Mouse (Mus musculus) forebrain, embryonic 11.5 days (tissue): ENCODE measurements around the gene Mex3d. TPM values are rescaled to one million over a fixed set of nuclear protein-coding genes. Genes with fewer than 3 reads are reported as not detected.
A peak's percentile ranks its signal among the peaks of the same experiment; 100 is the strongest.

Experiments used
- ATAC-seq: fragments of 200-750 bp; cut with Nextera tagmentation; replicated peaks from 2 replicates; pipeline ENCODE4 v1.8.0; 2017; ENCODE audit warnings: moderate TSS enrichment; ENCODE audit not compliant: low FRiP score
- DNase-seq: peaks from one replicate; pipeline ENCODE4 v3.0.0-alpha.2; 2017; ENCODE audit warnings: low spot score
- H3K27ac ChIP-seq: fragments of 300-500 bp; sonication (generic); 2 replicates; pipeline ENCODE4 v1.5.1; 2014; ENCODE audit warnings: low read depth, low read length
- H3K27me3 ChIP-seq: fragments of 300-500 bp; sonication (generic); 2 replicates; pipeline ENCODE4 v1.6.1; 2014; ENCODE audit warnings: mild to moderate bottlenecking, low read length, mixed read lengths; ENCODE audit not compliant: control insufficient read depth, insufficient read depth
- H3K36me3 ChIP-seq: fragments of 300-500 bp; sonication (generic); 2 replicates; pipeline ENCODE4 v1.6.1; 2014; ENCODE audit warnings: mild to moderate bottlenecking, low read length, moderate library complexity, mixed read lengths; ENCODE audit not compliant: control insufficient read depth, insufficient read depth
- H3K4me1 ChIP-seq: fragments of 300-500 bp; sonication (generic); replicated peaks from 2 replicates; pipeline ENCODE4 v1.6.1; 2014; ENCODE audit warnings: low read length, mixed read lengths; ENCODE audit not compliant: control insufficient read depth, insufficient read depth
- H3K4me2 ChIP-seq: fragments of 300-500 bp; sonication (generic); 2 replicates; pipeline ENCODE4 v1.6.1; 2014; ENCODE audit warnings: low read depth, mild to moderate bottlenecking, low read length, moderate library complexity, mixed read lengths; ENCODE audit not compliant: severe bottlenecking
- H3K4me3 ChIP-seq: fragments of 300-500 bp; sonication (generic); 2 replicates; pipeline ENCODE4 v1.5.1; 2014; ENCODE audit warnings: low read depth, low read length
- H3K9ac ChIP-seq: fragments of 300-500 bp; sonication (generic); 2 replicates; pipeline ENCODE4 v1.6.1; 2014; ENCODE audit warnings: low read length
- H3K9me3 ChIP-seq: fragments of 300-500 bp; sonication (generic); 2 replicates; pipeline ENCODE4 v1.6.1; 2016; ENCODE audit warnings: low read length, mixed read lengths; ENCODE audit not compliant: control insufficient read depth
- WGBS: fragments of 180-500 bp; shearing (Covaris S2); extraction: QIAGEN DNeasy Blood & Tissue Kit; methylation state at CpG from one replicate; pipeline ENCODE4 v1.1.7; 2014; 5-methylcytosine and 5-hydroxymethylcytosine counted together
- polyA plus RNA-seq: library from polyadenylated mRNA; unstranded; fragments of >200 nt; fragmentation: Nextera tagmentation; extraction: Ambion mirVana; gene quantifications from 2 replicates; pipeline ENCODE4 v1.2.1, GENCODE M21; 2014

Mex3d gene
- polyA plus RNA-seq, 1 experiment from 2014 or later = 13.3 TPM

DNA sequence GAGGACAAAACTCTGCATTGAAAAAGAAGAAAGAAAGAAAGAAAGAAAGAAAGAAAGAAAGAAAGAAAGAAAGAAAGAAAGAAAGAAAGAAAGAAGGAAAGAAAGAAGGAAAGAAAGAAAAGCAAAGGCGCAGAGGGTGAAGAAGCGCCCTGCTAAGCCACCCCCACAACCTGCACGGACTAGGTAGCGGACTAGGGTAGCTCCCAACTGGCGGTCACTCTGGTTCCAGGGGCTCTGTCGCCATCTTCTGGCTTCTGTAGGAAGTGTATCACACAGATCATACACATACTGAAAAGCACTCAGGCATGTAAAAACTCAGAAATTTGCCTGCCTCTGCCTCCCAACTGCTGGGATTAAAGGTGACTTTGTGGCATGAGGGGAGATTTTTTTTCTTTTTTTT is 13.4 kb downstream of the Mex3d start:
- Histone ChIP-seq H3K4me2 (no peak overlapping the region), H3K9ac (no peak overlapping the region), H3K4me1 (peaks cover 2% of the 10 kb centered on the region; the same call in 1 of the 2 replicates), H3K4me3 (no peak overlapping the region), H3K36me3 (no peaks in the 10 kb centered on the region), H3K27ac (no peak overlapping the region), H3K27me3 (no peaks in the 10 kb centered on the region), H3K9me3 (no peaks in the 10 kb centered on the region)
- 14% methylated on average over 6 of the region's 6 CpGs for WGBS
- DNase-seq (peak; percentile 79), ATAC-seq (no peak)

DNA sequence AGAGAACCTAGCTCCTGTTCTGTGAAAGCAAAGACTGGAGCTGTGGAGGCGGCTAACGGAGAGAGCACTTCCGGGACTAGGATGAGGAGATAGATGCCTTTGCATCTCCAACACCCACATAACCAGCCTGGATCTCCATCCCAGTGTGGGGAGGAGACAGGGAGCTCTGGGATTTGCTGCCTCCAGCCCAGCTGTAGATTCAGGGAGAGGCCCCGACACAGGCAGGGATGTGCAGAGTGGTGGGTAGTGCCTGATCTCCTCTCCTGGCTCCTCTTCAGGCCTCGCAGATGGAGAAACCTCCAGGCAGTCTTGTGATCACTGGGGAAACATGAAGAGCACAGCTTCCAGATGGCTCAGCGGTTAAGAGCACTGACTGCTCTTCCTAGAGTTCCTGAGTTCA is 14.8 kb downstream of the Mex3d start:
- H3K4me1 ChIP-seq = peaks cover 2% of the 10 kb centered on the region; the same call in 1 of the 2 replicates
- DNase-seq (no peak), ATAC-seq (no peak)
- no peak overlapping the region for H3K9ac ChIP-seq
- H3K9me3 ChIP-seq = no peaks in the 10 kb centered on the region
- H3K4me3 ChIP-seq = no peak overlapping the region
- WGBS = 89% methylated on average over 6 of the region's 6 CpGs
- H3K27me3 ChIP-seq = no peaks in the 10 kb centered on the region
- H3K27ac ChIP-seq = no peak overlapping the region
- no peaks in the 10 kb centered on the region for H3K36me3 ChIP-seq
- no peak overlapping the region for H3K4me2 ChIP-seq

DNA sequence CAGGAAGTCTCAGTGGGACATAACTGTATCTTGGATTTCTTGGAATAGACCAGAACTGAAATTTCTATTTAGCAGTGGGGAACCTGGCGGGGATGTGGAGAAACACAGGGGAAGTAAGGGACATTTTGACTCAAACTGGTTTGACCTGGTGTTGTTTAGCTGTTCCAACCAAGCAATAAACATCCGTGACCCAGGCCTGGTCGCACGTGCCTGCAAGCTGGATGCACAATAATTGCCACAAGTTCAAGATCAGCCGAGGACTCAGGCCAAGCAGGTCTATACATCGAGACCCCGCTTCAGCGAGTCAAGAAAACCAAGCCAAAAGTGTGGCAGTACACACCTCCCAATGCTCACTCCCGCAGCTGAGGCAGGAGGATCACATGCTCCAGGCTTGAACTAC is 15.5 kb downstream of the Mex3d start:
- Histone ChIP-seq H3K27ac (no peak overlapping the region), H3K9me3 (no peaks in the 10 kb centered on the region), H3K27me3 (no peaks in the 10 kb centered on the region), H3K4me3 (no peak overlapping the region), H3K9ac (no peak overlapping the region; the same call in 1 of the 2 replicates), H3K4me1 (peaks cover 2% of the 10 kb centered on the region; the same call in 1 of the 2 replicates), H3K4me2 (peak overlapping the region; percentile 21; the same call in 1 of the 2 replicates), H3K36me3 (no peaks in the 10 kb centered on the region)
- DNase-seq (no peak), ATAC-seq (no peak)
- 59% methylated on average over 9 of the region's 9 CpGs for WGBS

DNA sequence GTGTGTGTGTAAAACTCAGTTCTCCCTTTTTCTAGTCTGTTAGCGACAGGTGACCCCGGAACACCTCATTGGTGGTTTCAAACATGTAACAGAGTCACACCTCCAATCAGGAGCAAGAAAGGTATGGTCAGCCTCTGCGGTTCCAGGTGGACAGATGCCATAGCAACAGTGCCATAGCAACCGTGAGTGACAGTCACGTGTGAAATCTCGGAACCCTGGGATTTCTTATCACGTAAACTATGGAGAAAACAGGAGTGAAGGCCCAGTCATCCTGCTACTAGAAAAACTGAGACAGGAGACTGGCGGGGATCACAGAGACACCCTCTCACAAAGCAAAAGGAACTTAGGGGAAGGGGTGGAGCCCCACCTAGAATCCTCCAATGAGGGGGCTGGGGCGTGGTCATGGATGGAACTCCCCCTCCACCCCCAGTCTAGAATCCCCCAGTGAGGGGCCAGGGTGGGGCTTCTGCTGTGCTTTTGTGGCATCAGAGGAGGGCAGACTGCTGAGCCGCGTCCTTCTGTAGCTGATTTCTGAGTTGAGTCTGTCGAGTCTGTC is 16.0 kb downstream of the Mex3d start:
- WGBS = 3% methylated on average over 12 of the region's 12 CpGs
- Histone ChIP-seq H3K4me2 (peak overlapping the region; percentile 21; the same call in 1 of the 2 replicates), H3K27me3 (no peaks in the 10 kb centered on the region), H3K36me3 (no peaks in the 10 kb centered on the region), H3K4me1 (peaks cover 2% of the 10 kb centered on the region; the same call in 1 of the 2 replicates), H3K9ac (no peak overlapping the region; the same call in 1 of the 2 replicates), H3K27ac (no peak overlapping the region), H3K9me3 (no peaks in the 10 kb centered on the region), H3K4me3 (peak overlapping the region; percentile 9; the same call in 1 of the 2 replicates)
- DNase-seq (peak; percentile 82), ATAC-seq (peak; percentile 76)

DNA sequence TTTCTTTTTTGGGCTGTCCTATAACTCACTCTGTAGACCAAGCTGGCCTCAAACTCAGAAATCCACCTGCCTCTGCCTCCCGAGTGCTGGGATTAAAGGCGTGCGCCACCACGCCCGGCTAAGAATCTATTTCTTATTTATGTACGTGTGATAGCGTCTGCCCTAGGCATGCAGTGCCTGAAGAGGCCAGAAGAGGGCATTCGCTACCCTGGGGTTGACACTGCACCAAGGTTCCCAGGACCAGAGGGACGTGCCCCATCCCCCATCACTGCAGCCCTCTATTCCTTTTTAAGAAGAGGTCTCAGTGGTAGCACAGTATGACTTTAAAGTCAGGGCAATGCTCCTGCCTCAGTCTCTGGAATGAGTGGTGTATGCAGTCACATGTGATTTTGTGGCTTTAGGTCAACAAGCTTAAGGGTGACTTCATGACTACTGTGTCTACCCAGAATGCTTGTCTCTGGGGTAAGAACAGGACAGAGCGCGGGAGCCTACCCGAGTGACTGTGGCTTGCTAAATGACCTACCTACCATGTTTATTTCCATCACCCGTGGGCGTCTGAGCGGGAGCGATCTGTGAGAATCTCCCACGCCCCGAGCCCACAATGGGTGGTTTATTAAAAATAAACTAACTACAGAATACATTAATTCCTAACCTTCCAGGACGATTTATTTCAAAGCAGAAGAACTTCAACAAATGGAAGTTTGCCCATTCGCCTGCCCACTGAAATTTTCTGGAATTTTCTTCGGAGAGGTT is 17.3 kb downstream of the Mex3d start:
- Histone ChIP-seq H3K27me3 (no peaks in the 10 kb centered on the region), H3K36me3 (no peaks in the 10 kb centered on the region), H3K4me1 (peaks cover 2% of the 10 kb centered on the region; the same call in 1 of the 2 replicates), H3K4me3 (no peak overlapping the region), H3K4me2 (no peak overlapping the region), H3K27ac (no peak overlapping the region), H3K9ac (no peak overlapping the region), H3K9me3 (no peaks in the 10 kb centered on the region)
- DNase-seq (no peak), ATAC-seq (no peak)
- 85% methylated on average over 21 of the region's 21 CpGs for WGBS

DNA sequence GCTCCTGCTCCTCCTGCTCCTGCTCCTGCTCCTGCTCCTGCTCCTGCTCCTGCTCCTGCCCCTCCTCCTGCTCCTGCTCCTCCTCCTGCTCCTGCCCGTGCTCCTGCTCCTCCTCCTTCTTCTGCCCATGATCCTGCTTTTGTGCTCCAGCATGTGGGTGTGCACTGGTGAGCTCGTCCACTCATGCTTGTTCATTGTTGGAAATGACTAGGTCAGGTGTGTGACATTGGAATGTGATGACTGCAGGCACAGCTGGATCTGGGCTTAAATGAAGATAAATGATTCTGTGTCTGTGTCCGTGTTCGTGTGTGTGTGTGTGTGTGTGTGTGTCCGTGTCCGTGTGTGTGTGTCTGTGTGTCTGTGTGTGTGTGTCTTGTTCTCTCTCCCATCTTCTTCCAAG is 19.1 kb downstream of the Mex3d start:
- no peaks in the 10 kb centered on the region for H3K36me3 ChIP-seq
- no peak overlapping the region for H3K9ac ChIP-seq
- DNase-seq (no peak), ATAC-seq (no peak)
- H3K27ac ChIP-seq = no peak overlapping the region
- H3K4me3 ChIP-seq = no peak overlapping the region
- no peaks in the 10 kb centered on the region for H3K27me3 ChIP-seq
- peaks cover 2% of the 10 kb centered on the region; the same call in 1 of the 2 replicates for H3K4me1 ChIP-seq
- 89% methylated on average over 6 of the region's 6 CpGs for WGBS
- H3K4me2 ChIP-seq = no peak overlapping the region
- no peaks in the 10 kb centered on the region for H3K9me3 ChIP-seq

DNA sequence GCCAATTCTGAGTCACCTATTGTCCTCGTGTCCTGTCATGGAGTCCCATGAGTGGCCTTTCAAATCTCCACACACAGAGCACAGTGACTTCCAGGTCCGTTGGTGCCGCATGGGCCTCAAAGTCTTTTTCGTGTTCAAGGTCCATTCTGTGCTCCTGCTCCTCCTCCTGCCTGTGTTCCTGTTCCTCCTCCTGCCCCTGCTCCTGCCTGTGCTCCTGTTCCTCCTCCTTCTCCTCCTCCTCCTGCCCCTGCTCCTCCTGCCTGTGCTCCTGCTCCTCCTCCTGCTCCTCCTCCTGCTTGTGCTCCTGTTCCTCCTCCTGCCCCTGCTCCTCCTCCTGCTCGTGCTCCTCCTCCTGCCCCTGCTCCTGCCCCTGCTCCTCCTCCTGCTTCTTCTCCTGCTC is 19.5 kb downstream of the Mex3d start:
- H3K4me2 ChIP-seq = no peak overlapping the region
- DNase-seq = no peak
- no peak overlapping the region for H3K4me3 ChIP-seq
- no peak overlapping the region for H3K9ac ChIP-seq
- 0 out of 2 replicates have a peak, but pooled peaks cover 1% of the 10 kb centered on the region for H3K27me3 ChIP-seq
- no peaks in the 10 kb centered on the region for H3K36me3 ChIP-seq
- H3K27ac ChIP-seq = no peak overlapping the region
- H3K9me3 ChIP-seq = no peaks in the 10 kb centered on the region
- no peak for ATAC-seq
- 75% methylated on average over 5 of the region's 5 CpGs for WGBS
- peaks cover 2% of the 10 kb centered on the region; the same call in 1 of the 2 replicates for H3K4me1 ChIP-seq

DNA sequence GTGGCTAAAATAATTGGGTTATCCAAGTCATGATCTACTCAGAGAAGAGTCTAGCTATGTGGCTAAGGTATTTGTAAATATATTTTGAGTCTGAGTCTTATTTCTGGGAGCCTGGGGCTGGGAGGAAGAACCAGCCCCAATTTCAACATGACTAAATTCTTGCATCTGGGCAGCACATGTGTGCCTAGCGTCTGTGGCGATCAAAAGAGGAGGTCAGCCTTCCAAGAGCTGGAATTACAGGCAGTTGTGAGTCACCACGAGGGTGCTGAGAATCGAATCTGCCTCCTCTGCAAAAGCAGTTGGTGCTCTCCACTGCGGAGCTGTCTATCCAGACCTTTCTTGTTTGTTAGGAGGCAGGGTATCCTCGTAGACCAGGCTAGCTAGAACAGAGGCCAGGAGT is 21.7 kb downstream of the Mex3d start:
- Histone ChIP-seq H3K4me1 (no peaks in the 10 kb centered on the region), H3K27me3 (0 out of 2 replicates have a peak, but pooled peaks cover 2% of the 10 kb centered on the region), H3K4me2 (no peak overlapping the region), H3K9me3 (no peaks in the 10 kb centered on the region), H3K4me3 (no peak overlapping the region), H3K9ac (no peak overlapping the region), H3K36me3 (no peaks in the 10 kb centered on the region), H3K27ac (no peak overlapping the region)
- DNase-seq (no peak), ATAC-seq (no peak)
- 72% methylated on average over 6 of the region's 6 CpGs for WGBS
